Mouse (Mus musculus): ENCODE results near the gene Tph2. TPM values are rescaled to one million over a fixed set of nuclear protein-coding genes. Genes with fewer than 3 reads are reported as not detected.

Tph2 gene
- total and polyA plus RNA-seq, 2 experiments from 2014 or later, result 7.5 to 9.0 TPM

GRCm38 (mm10) chr10:115097163-115097562 is 87.7 kb downstream of the Tph2 start:
- 17% methylated on average over 5 of the region's 5 CpGs for WGBS
- no peaks in the 10 kb centered on the region for H3K27me3 ChIP-seq (ENCODE audit: insufficient read depth, low read length)
- peak; percentile 90 for TF ChIP-seq CTCF (IDR thresholded peaks at IDR 0.05)
- no peak overlapping the region for H3K4me3 ChIP-seq (ENCODE audit: low read depth, low read length)
- ATAC-seq (ENCODE audit: low FRiP score), result peak; percentile 84
- H3K27ac ChIP-seq (ENCODE audit: low read depth, low read length), result no peak overlapping the region
- peaks cover 11% of the 10 kb centered on the region; the same call in 1 of the 2 replicates for H3K9me3 ChIP-seq (ENCODE audit: low read length)
- DNase-seq (ENCODE audit: low spot score), result peak; percentile 88
- no peaks in the 10 kb centered on the region for H3K4me1 ChIP-seq (ENCODE audit: insufficient read depth, low read length)
- no peak overlapping the region for H3K4me2 ChIP-seq (ENCODE audit: low read depth, low read length, poor library complexity, severe bottlenecking)
- H3K36me3 ChIP-seq (ENCODE audit: insufficient read depth, low read length), result no peaks in the 10 kb centered on the region
- no peak overlapping the region for H3K9ac ChIP-seq (replicated peaks; ENCODE audit: low read length, poor library complexity, severe bottlenecking)

- Histone ChIP-seq H3K27ac (ENCODE audit: low read depth, low read length) (no peak overlapping the region), H3K9me3 (ENCODE audit: low read length) (peaks cover 11% of the 10 kb centered on the region; the same call in 1 of the 2 replicates), H3K4me2 (ENCODE audit: low read depth, low read length, poor library complexity, severe bottlenecking) (no peak overlapping the region), H3K36me3 (ENCODE audit: insufficient read depth, low read length) (no peaks in the 10 kb centered on the region), H3K4me1 (ENCODE audit: insufficient read depth, low read length) (no peaks in the 10 kb centered on the region), H3K4me3 (ENCODE audit: low read depth, low read length) (no peak overlapping the region), H3K27me3 (ENCODE audit: insufficient read depth, low read length) (no peaks in the 10 kb centered on the region), H3K9ac (replicated peaks; ENCODE audit: low read length, poor library complexity, severe bottlenecking) (no peak overlapping the region)
- whole genome bisulfite sequencing, result 53% methylated on average over 1 of the region's 1 CpGs
- TF ChIP-seq CTCF (IDR thresholded peaks at IDR 0.05), result no peak
- ATAC-seq (ENCODE audit: low FRiP score) (no peak), DNase-seq (ENCODE audit: low spot score) (no peak)
Measured at GRCm38 (mm10) chr10:115096191-115096590, 88.6 kb downstream of the Tph2 start.

GRCm38 (mm10) chr10:115078232-115078631 is 106.6 kb downstream of the Tph2 start:
- DNase-seq (ENCODE audit: low spot score) (no peak), ATAC-seq (ENCODE audit: low FRiP score) (no peak)
- H3K4me2 ChIP-seq (ENCODE audit: low read depth, low read length, poor library complexity, severe bottlenecking), result no peak overlapping the region
- 61% methylated on average over 3 of the region's 3 CpGs for WGBS
- H3K9me3 ChIP-seq (ENCODE audit: low read length), result 0 out of 2 replicates have a peak, but pooled peaks cover 5% of the 10 kb centered on the region
- H3K9ac ChIP-seq (replicated peaks; ENCODE audit: low read length, poor library complexity, severe bottlenecking), result no peak overlapping the region
- H3K4me1 ChIP-seq (ENCODE audit: insufficient read depth, low read length), result no peaks in the 10 kb centered on the region
- no peak for TF ChIP-seq CTCF (IDR thresholded peaks at IDR 0.05)
- no peak overlapping the region for H3K27ac ChIP-seq (ENCODE audit: low read depth, low read length)
- no peaks in the 10 kb centered on the region for H3K36me3 ChIP-seq (ENCODE audit: insufficient read depth, low read length)
- no peak overlapping the region for H3K4me3 ChIP-seq (ENCODE audit: low read depth, low read length)
- H3K27me3 ChIP-seq (ENCODE audit: insufficient read depth, low read length), result no peaks in the 10 kb centered on the region

- no peak for TF ChIP-seq CTCF (IDR thresholded peaks at IDR 0.05)
- H3K4me2 ChIP-seq (ENCODE audit: low read depth, low read length, poor library complexity, severe bottlenecking), result no peak overlapping the region
- H3K27me3 ChIP-seq (ENCODE audit: insufficient read depth, low read length), result no peaks in the 10 kb centered on the region
- WGBS, result 46% methylated on average over 8 of the region's 8 CpGs
- H3K9ac ChIP-seq (replicated peaks; ENCODE audit: low read length, poor library complexity, severe bottlenecking), result no peak overlapping the region
- no peaks in the 10 kb centered on the region for H3K4me1 ChIP-seq (ENCODE audit: insufficient read depth, low read length)
- H3K27ac ChIP-seq (ENCODE audit: low read depth, low read length), result no peak overlapping the region
- no peaks in the 10 kb centered on the region for H3K36me3 ChIP-seq (ENCODE audit: insufficient read depth, low read length)
- DNase-seq (ENCODE audit: low spot score), result no peak
- H3K9me3 ChIP-seq (ENCODE audit: low read length), result no peaks in the 10 kb centered on the region
- no peak for ATAC-seq (ENCODE audit: low FRiP score)
- H3K4me3 ChIP-seq (ENCODE audit: low read depth, low read length), result no peak overlapping the region
Measured at GRCm38 (mm10) chr10:115069123-115069911, 115.5 kb downstream of the Tph2 start.

- no peak overlapping the region for H3K9ac ChIP-seq (replicated peaks; ENCODE audit: low read length, poor library complexity, severe bottlenecking)
- H3K27me3 ChIP-seq (ENCODE audit: insufficient read depth, low read length), result no peaks in the 10 kb centered on the region
- H3K4me3 ChIP-seq (ENCODE audit: low read depth, low read length), result no peak overlapping the region
- no peaks in the 10 kb centered on the region for H3K4me1 ChIP-seq (ENCODE audit: insufficient read depth, low read length)
- no peak for ATAC-seq (ENCODE audit: low FRiP score)
- TF ChIP-seq CTCF (IDR thresholded peaks at IDR 0.05), result no peak
- 84% methylated on average over 7 of the region's 7 CpGs for WGBS
- H3K9me3 ChIP-seq (ENCODE audit: low read length), result no peaks in the 10 kb centered on the region
- no peak overlapping the region for H3K4me2 ChIP-seq (ENCODE audit: low read depth, low read length, poor library complexity, severe bottlenecking)
- no peaks in the 10 kb centered on the region for H3K36me3 ChIP-seq (ENCODE audit: insufficient read depth, low read length)
- no peak for DNase-seq (ENCODE audit: low spot score)
- no peak overlapping the region for H3K27ac ChIP-seq (ENCODE audit: low read depth, low read length)
Measured at GRCm38 (mm10) chr10:115063936-115064335, 120.9 kb downstream of the Tph2 start.

GRCm38 (mm10) chr10:115061498-115061897 is 123.3 kb downstream of the Tph2 start:
- no peaks in the 10 kb centered on the region for H3K36me3 ChIP-seq (ENCODE audit: insufficient read depth, low read length)
- H3K27ac ChIP-seq (ENCODE audit: low read depth, low read length), result no peak overlapping the region
- WGBS, result 79% methylated on average over 2 of the region's 2 CpGs
- ATAC-seq (ENCODE audit: low FRiP score) (no peak), DNase-seq (ENCODE audit: low spot score) (no peak)
- no peak overlapping the region for H3K4me3 ChIP-seq (ENCODE audit: low read depth, low read length)
- H3K4me1 ChIP-seq (ENCODE audit: insufficient read depth, low read length), result no peaks in the 10 kb centered on the region
- TF ChIP-seq CTCF (IDR thresholded peaks at IDR 0.05), result no peak
- H3K9ac ChIP-seq (replicated peaks; ENCODE audit: low read length, poor library complexity, severe bottlenecking), result no peak overlapping the region
- H3K9me3 ChIP-seq (ENCODE audit: low read length), result no peaks in the 10 kb centered on the region
- H3K4me2 ChIP-seq (ENCODE audit: low read depth, low read length, poor library complexity, severe bottlenecking), result no peak overlapping the region
- H3K27me3 ChIP-seq (ENCODE audit: insufficient read depth, low read length), result no peaks in the 10 kb centered on the region
